Mouse (Mus musculus) megakaryocyte, embryonic 14.5 days (primary cell): ENCODE data around the gene Flt1.

ENCODE experiments used
- FLI1 ChIP-seq: IDR thresholded peaks from 2 replicates; pipeline ENCODE4 v1.6.1; 2012; ENCODE audit warnings: low read length, inconsistent platforms, mixed read lengths
- GATA1 ChIP-seq: IDR thresholded peaks from 3 replicates; pipeline ENCODE4 v1.6.1; 2012; ENCODE audit warnings: mixed read lengths, low read length, inconsistent platforms, borderline replicate concordance

- TF ChIP-seq GATA1 (no peak), FLI1 (no peak)
Observed at GRCm38 (mm10) chr5:147632716-147633115, 93.1 kb downstream of the Flt1 start.
